Mouse (Mus musculus) CH12.LX (cell line): Measurements from ENCODE around the gene Timm17a. TPM values are rescaled to one million over a fixed set of nuclear protein-coding genes. Genes with fewer than 3 reads are reported as not detected.

Source experiments
- DNase-seq: peaks from one replicate; pipeline ENCODE4 v3.0.0-alpha.2; 2013; ENCODE audit errors: extremely low read depth
- H3K27ac ChIP-seq: 2 replicates; pipeline ENCODE4 v1.5.1; 2012; ENCODE audit warnings: low read depth, mild to moderate bottlenecking, control low read depth, moderate library complexity; ENCODE audit not compliant: insufficient read depth
- H3K27me3 ChIP-seq: replicated peaks from 2 replicates; pipeline ENCODE3; 2012; ENCODE audit warnings: inconsistent platforms
- H3K36me3 ChIP-seq, 2 experiments: replicated peaks in 1 of 2; 2 replicates each; pipeline versions ENCODE3 to v1.6.1; 2012; ENCODE audit warnings: inconsistent platforms in 1 of 2, low read length in 1 of 2, mild to moderate bottlenecking in 1 of 2, mixed read lengths in 1 of 2, moderate library complexity in 1 of 2; ENCODE audit not compliant: control insufficient read depth in 1 of 2, insufficient read depth in 1 of 2
- H3K4me1 ChIP-seq, 2 experiments: 2 replicates each; pipeline ENCODE4 v1.6.1; 2012; ENCODE audit warnings: inconsistent platforms in 1 of 2, moderate library complexity in 1 of 2; ENCODE audit not compliant: insufficient read depth in 2 of 2, control insufficient read depth in 1 of 2
- H3K4me2 ChIP-seq: 2 replicates; pipeline ENCODE4 v1.6.1; 2012; ENCODE audit warnings: low read depth, mild to moderate bottlenecking, control low read depth; ENCODE audit not compliant: poor library complexity, insufficient read depth, severe bottlenecking
- H3K4me3 ChIP-seq, 3 experiments: fragments of 150-350 bp in 1 of 3; sonication (generic) in 1 of 3; replicated peaks in 1 of 3; 2 replicates each; pipeline versions ENCODE3 to v1.5.1; 2011 to 2012; ENCODE audit warnings: low read depth in 2 of 3, low read length in 2 of 3, mild to moderate bottlenecking in 2 of 3, moderate library complexity in 2 of 3, control low read depth in 1 of 3, improper control_type of control experiment in 1 of 3, inconsistent platforms in 1 of 3, mixed read lengths in 1 of 3; ENCODE audit not compliant: poor library complexity in 1 of 3
- H3K79me2 ChIP-seq: replicated peaks from 2 replicates; pipeline ENCODE4 v1.6.1; 2012; ENCODE audit warnings: mild to moderate bottlenecking, moderate library complexity; ENCODE audit not compliant: control insufficient read depth, poor library complexity, insufficient read depth, severe bottlenecking; ENCODE audit errors: extremely low read depth
- H3K9ac ChIP-seq: 2 replicates; pipeline ENCODE4 v1.6.1; 2012; ENCODE audit warnings: low read depth, mild to moderate bottlenecking, control low read depth, moderate library complexity; ENCODE audit not compliant: insufficient read depth
- H3K9me3 ChIP-seq: replicated peaks from 2 replicates; pipeline ENCODE3; 2012; ENCODE audit warnings: low read length, inconsistent platforms, mixed read lengths
- BHLHE40 ChIP-seq: IDR thresholded peaks from 2 replicates; pipeline ENCODE4 v1.6.1; 2011; ENCODE audit warnings: mild to moderate bottlenecking, low read depth, low read length, improper control_type of control experiment
- CHD1 ChIP-seq: IDR thresholded peaks from 2 replicates; pipeline ENCODE4 v1.6.1; 2012; ENCODE audit warnings: low read depth, low read length, improper control_type of control experiment, inconsistent platforms
- CHD2 ChIP-seq: IDR thresholded peaks from 2 replicates; pipeline ENCODE4 v1.6.1; 2011; ENCODE audit warnings: low read length, improper control_type of control experiment
- CTCF ChIP-seq, 2 experiments: IDR thresholded peaks in 1 of 2; conservative IDR thresholded peaks in 1 of 2; 2 replicates each; pipeline ENCODE4 v1.5.1; 2011 to 2012; ENCODE audit warnings: low read depth in 2 of 2, low read length in 2 of 2, improper control_type of control experiment in 1 of 2, inconsistent platforms in 1 of 2, mild to moderate bottlenecking in 1 of 2, moderate library complexity in 1 of 2
- ELF1 ChIP-seq: IDR thresholded peaks from 2 replicates; pipeline ENCODE4 v1.6.1; 2014; ENCODE audit warnings: low read depth, mild to moderate bottlenecking, inconsistent platforms, low read length, improper control_type of control experiment
- GABPA ChIP-seq: IDR thresholded peaks from 2 replicates; pipeline ENCODE4 v1.6.1; 2012; ENCODE audit warnings: low read depth, low read length, improper control_type of control experiment, inconsistent platforms; ENCODE audit not compliant: insufficient replicate concordance
- JUN ChIP-seq: IDR thresholded peaks from 2 replicates; pipeline ENCODE4 v1.6.1; 2011; ENCODE audit warnings: low read depth, mild to moderate bottlenecking, low read length, improper control_type of control experiment, moderate library complexity; ENCODE audit not compliant: insufficient read depth
- JUND ChIP-seq: conservative IDR thresholded peaks from 2 replicates; pipeline ENCODE4 v1.6.1; 2011; ENCODE audit warnings: low read depth, low read length, improper control_type of control experiment
- KAT2A ChIP-seq: IDR thresholded peaks from 2 replicates; pipeline ENCODE4 v1.6.1; 2012; ENCODE audit warnings: low read length, improper control_type of control experiment, inconsistent platforms; ENCODE audit not compliant: insufficient replicate concordance
- MAFK ChIP-seq: IDR thresholded peaks from 2 replicates; pipeline ENCODE4 v1.6.1; 2011; ENCODE audit warnings: low read length, improper control_type of control experiment; ENCODE audit not compliant: insufficient replicate concordance
- MAX ChIP-seq: IDR thresholded peaks from 2 replicates; pipeline ENCODE4 v1.6.1; 2011; ENCODE audit warnings: low read length, improper control_type of control experiment
- MEF2A ChIP-seq: IDR thresholded peaks from 2 replicates; pipeline ENCODE4 v1.6.1; 2014; ENCODE audit warnings: low read depth, mild to moderate bottlenecking, inconsistent platforms, low read length, improper control_type of control experiment, borderline replicate concordance
- MXI1 ChIP-seq: IDR thresholded peaks from 2 replicates; pipeline ENCODE4 v1.6.1; 2011; ENCODE audit warnings: mild to moderate bottlenecking, low read depth, low read length, improper control_type of control experiment
- NELFE ChIP-seq: IDR thresholded peaks from 2 replicates; pipeline ENCODE4 v1.6.1; 2011; ENCODE audit warnings: low read depth, low read length, improper control_type of control experiment
- NRF1 ChIP-seq: IDR thresholded peaks from 2 replicates; pipeline ENCODE4 v1.6.1; 2014; ENCODE audit warnings: low read depth, mild to moderate bottlenecking, inconsistent platforms, low read length, improper control_type of control experiment, moderate library complexity
- POLR2A ChIP-seq: IDR thresholded peaks from 2 replicates; pipeline ENCODE4 v1.6.1; 2011; ENCODE audit warnings: low read depth, mild to moderate bottlenecking, improper control_type of control experiment, low read length
- POLR2AphosphoS2 ChIP-seq: IDR thresholded peaks from 2 replicates; pipeline ENCODE4 v1.6.1; 2011; ENCODE audit warnings: low read depth, low read length, improper control_type of control experiment
- RCOR1 ChIP-seq: conservative IDR thresholded peaks from 2 replicates; pipeline ENCODE4 v1.6.1; 2012; ENCODE audit warnings: low read depth, mild to moderate bottlenecking, inconsistent platforms, low read length, improper control_type of control experiment
- SMC3 ChIP-seq: IDR thresholded peaks from 2 replicates; pipeline ENCODE4 v1.6.1; 2011; ENCODE audit warnings: low read depth, low read length, improper control_type of control experiment
- TBP ChIP-seq: conservative IDR thresholded peaks from 2 replicates; pipeline ENCODE4 v1.6.1; 2011; ENCODE audit warnings: low read depth, low read length, improper control_type of control experiment
- ZMIZ1 ChIP-seq: IDR thresholded peaks from 2 replicates; pipeline ENCODE4 v1.6.1; 2012; ENCODE audit warnings: low read depth, mild to moderate bottlenecking, inconsistent platforms, low read length, improper control_type of control experiment
- ZNF384 ChIP-seq: IDR thresholded peaks from 2 replicates; pipeline ENCODE4 v1.6.1; 2012; ENCODE audit warnings: low read depth, low read length, improper control_type of control experiment, inconsistent platforms
- dilution Hi-C: fragments of 300-500 bp; cut with MboI; formaldehyde crosslinking; loops from 2 replicates; pipeline ENCODE4 v1.14.3; 2020; ENCODE audit warnings: low sequenced_read_pairs; ENCODE audit not compliant: extremely low pct_unique_long_range_greater_than_20kb, extremely low pct_ligation_motif_present
- in situ Hi-C: fragments of 300-500 bp; cut with MboI; formaldehyde crosslinking; loops from 3 replicates; pipeline ENCODE4 v1.14.3; 2019; ENCODE audit warnings: low sequenced_read_pairs, low pct_ligation_motif_present, low pct_unique_long_range_greater_than_20kb, mixed read lengths
- polyA plus RNA-seq: library from polyadenylated mRNA; unstranded; fragments of >175 nt; gene quantifications from 2 replicates; pipeline ENCODE4 v1.2.1, GENCODE M21; 2012; ENCODE audit warnings: low read depth; ENCODE audit not compliant: insufficient read length
- total RNA-seq, 2 experiments: library from RNA; depleted of rRNA; stranded (reverse); fragments of 300-350 nt in 1 of 2; fragments of >200 nt in 1 of 2; gene quantifications; 2 replicates each; pipeline ENCODE4 v1.2.3; 2012 to 2014

Gene Timm17a
- total and polyA plus RNA-seq, 3 experiments = 126 to 341 (median 238) TPM

GRCm38 (mm10) chr1:135281841-135282240 is 31.7 kb downstream of the Timm17a start:
- Histone ChIP-seq H3K4me2 (no peak overlapping the region), H3K4me3 (peak overlapping the region in 1 of 3 experiments; percentile 91), H3K9ac (no peak overlapping the region), H3K36me3 (peaks cover 18 to 43% of the 10 kb centered on the region in 2 experiments), H3K27ac (no peak overlapping the region), H3K9me3 (no peaks in the 10 kb centered on the region), H3K4me1 (peaks cover 3 to 30% of the 10 kb centered on the region in 2 experiments; a peak in 3 of 4 replicates), H3K27me3 (no peaks in the 10 kb centered on the region), H3K79me2 (peaks cover 33% of the 10 kb centered on the region)
- in situ Hi-C loops = no loop called here
- TF ChIP-seq JUND (no peak), CHD1 (no peak), CTCF (conservative IDR thresholded peaks at IDR 0.05 in 1 of 2, IDR thresholded peaks at IDR 0.05 in 1 of 2; ENCODE audit: low read depth in 2 of 2, low read length in 2 of 2) (no peak), MAFK (no peak)
- dilution Hi-C loops = no loop called here
- DNase-seq = no peak

GRCm38 (mm10) chr1:135280646-135281045 is 32.9 kb downstream of the Timm17a start:
- no peak for DNase-seq
- Histone ChIP-seq H3K9me3 (no peaks in the 10 kb centered on the region), H3K4me1 (peaks cover 3 to 30% of the 10 kb centered on the region in 2 experiments; a peak in 3 of 4 replicates), H3K36me3 (peaks cover 29 to 54% of the 10 kb centered on the region in 2 experiments), H3K27ac (no peak overlapping the region), H3K79me2 (peaks cover 33% of the 10 kb centered on the region), H3K4me3 (no peak overlapping the region), H3K27me3 (no peaks in the 10 kb centered on the region), H3K9ac (no peak overlapping the region), H3K4me2 (no peak overlapping the region)
- dilution Hi-C loops = no loop called here
- in situ Hi-C loops = no loop called here
- TF ChIP-seq MXI1 (no peak), BHLHE40 (no peak), RCOR1 (no peak), ZMIZ1 (no peak), CHD2 (no peak), NELFE (no peak), JUND (no peak), GABPA (no peak), POLR2AphosphoS2 (no peak), ZNF384 (no peak), POLR2A (no peak), ELF1 (no peak), SMC3 (no peak), TBP (no peak), KAT2A (no peak), MEF2A (no peak), NRF1 (no peak), MAX (no peak), JUN (no peak)
